Mouse (Mus musculus): ENCODE measurements around the gene Ifnar1. TPM values are rescaled to one million over a fixed set of nuclear protein-coding genes. Genes with fewer than 3 reads are reported as not detected.
A peak's percentile ranks its signal among the peaks of the same experiment; 100 is the strongest.

Gene Ifnar1
- polyA plus RNA-seq, 1 experiment: 36.2 TPM

- no peak for TF ChIP-seq POLR2A (IDR thresholded peaks at IDR 0.05; ENCODE audit: extremely low read depth, insufficient read depth, low read length)
- no peak for TF ChIP-seq CTCF (IDR thresholded peaks at IDR 0.05; ENCODE audit: extremely low read depth, insufficient read depth, low read length)
- H3K4me3 ChIP-seq (ENCODE audit: insufficient read depth, low read length): no peak overlapping the region
- H3K27ac ChIP-seq (ENCODE audit: insufficient read depth, low read length): no peak overlapping the region
- H3K4me1 ChIP-seq (ENCODE audit: control insufficient read depth, insufficient read depth, low read length): peaks cover 3% of the 10 kb centered on the region
These were observed 5.9 kb downstream of the Ifnar1 start for GRCm38 (mm10) chr16:91490897-91491296.

- Histone ChIP-seq H3K4me3 (ENCODE audit: insufficient read depth, low read length) (no peak overlapping the region), H3K27ac (ENCODE audit: insufficient read depth, low read length) (no peak overlapping the region), H3K4me1 (ENCODE audit: control insufficient read depth, insufficient read depth, low read length) (no peaks in the 10 kb centered on the region)
- TF ChIP-seq CTCF (IDR thresholded peaks at IDR 0.05; ENCODE audit: extremely low read depth, insufficient read depth, low read length) (no peak), POLR2A (IDR thresholded peaks at IDR 0.05; ENCODE audit: extremely low read depth, insufficient read depth, low read length) (no peak)
These were observed 6.4 kb downstream of the Ifnar1 start for GRCm38 (mm10) chr16:91491473-91491872.

- TF ChIP-seq POLR2A (IDR thresholded peaks at IDR 0.05; ENCODE audit: extremely low read depth, insufficient read depth, low read length): no peak
- TF ChIP-seq CTCF (IDR thresholded peaks at IDR 0.05; ENCODE audit: extremely low read depth, insufficient read depth, low read length): no peak
- H3K27ac ChIP-seq (ENCODE audit: insufficient read depth, low read length): no peak overlapping the region
- H3K4me1 ChIP-seq (ENCODE audit: control insufficient read depth, insufficient read depth, low read length): no peaks in the 10 kb centered on the region
These were observed 10.5 kb downstream of the Ifnar1 start for GRCm38 (mm10) chr16:91495501-91495900.

GRCm38 (mm10) chr16:91496206-91496605 is 11.2 kb downstream of the Ifnar1 start:
- H3K4me3 ChIP-seq (ENCODE audit: insufficient read depth, low read length): no peak overlapping the region
- no peaks in the 10 kb centered on the region for H3K4me1 ChIP-seq (ENCODE audit: control insufficient read depth, insufficient read depth, low read length)
- no peak overlapping the region for H3K27ac ChIP-seq (ENCODE audit: insufficient read depth, low read length)
- TF ChIP-seq POLR2A (IDR thresholded peaks at IDR 0.05; ENCODE audit: extremely low read depth, insufficient read depth, low read length): no peak
- TF ChIP-seq CTCF (IDR thresholded peaks at IDR 0.05; ENCODE audit: extremely low read depth, insufficient read depth, low read length): no peak

More at GRCm38 (mm10) chr16:91495501-91495900, 10.5 kb downstream of the Ifnar1 start:
- H3K4me3 ChIP-seq (ENCODE audit: insufficient read depth, low read length): no peak overlapping the region

- H3K4me3 ChIP-seq (ENCODE audit: insufficient read depth, low read length): no peak overlapping the region
- no peak overlapping the region for H3K27ac ChIP-seq (ENCODE audit: insufficient read depth, low read length)
- H3K4me1 ChIP-seq (ENCODE audit: control insufficient read depth, insufficient read depth, low read length): no peaks in the 10 kb centered on the region
- no peak for TF ChIP-seq POLR2A (IDR thresholded peaks at IDR 0.05; ENCODE audit: extremely low read depth, insufficient read depth, low read length)
- TF ChIP-seq CTCF (IDR thresholded peaks at IDR 0.05; ENCODE audit: extremely low read depth, insufficient read depth, low read length): no peak
These were observed 11.7 kb downstream of the Ifnar1 start for GRCm38 (mm10) chr16:91496766-91497165.

GRCm38 (mm10) chr16:91498041-91498440 is 13.0 kb downstream of the Ifnar1 start:
- Histone ChIP-seq H3K4me3 (ENCODE audit: insufficient read depth, low read length) (no peak overlapping the region), H3K4me1 (ENCODE audit: control insufficient read depth, insufficient read depth, low read length) (no peaks in the 10 kb centered on the region), H3K27ac (ENCODE audit: insufficient read depth, low read length) (no peak overlapping the region)
- TF ChIP-seq CTCF (IDR thresholded peaks at IDR 0.05; ENCODE audit: extremely low read depth, insufficient read depth, low read length) (no peak), POLR2A (IDR thresholded peaks at IDR 0.05; ENCODE audit: extremely low read depth, insufficient read depth, low read length) (no peak)

- no peak for TF ChIP-seq POLR2A (IDR thresholded peaks at IDR 0.05; ENCODE audit: extremely low read depth, insufficient read depth, low read length)
- no peak for TF ChIP-seq CTCF (IDR thresholded peaks at IDR 0.05; ENCODE audit: extremely low read depth, insufficient read depth, low read length)
- no peak overlapping the region for H3K27ac ChIP-seq (ENCODE audit: insufficient read depth, low read length)
These were observed 19.7 kb downstream of the Ifnar1 start for GRCm38 (mm10) chr16:91504701-91505100.

GRCm38 (mm10) chr16:91505116-91505601 is 20.1 kb downstream of the Ifnar1 start:
- Histone ChIP-seq H3K27ac (ENCODE audit: insufficient read depth, low read length) (no peak overlapping the region), H3K4me3 (ENCODE audit: insufficient read depth, low read length) (no peak overlapping the region), H3K4me1 (ENCODE audit: control insufficient read depth, insufficient read depth, low read length) (no peaks in the 10 kb centered on the region)
- TF ChIP-seq CTCF (IDR thresholded peaks at IDR 0.05; ENCODE audit: extremely low read depth, insufficient read depth, low read length) (no peak), POLR2A (IDR thresholded peaks at IDR 0.05; ENCODE audit: extremely low read depth, insufficient read depth, low read length) (no peak)

More at GRCm38 (mm10) chr16:91504701-91505100, 19.7 kb downstream of the Ifnar1 start:
- Histone ChIP-seq H3K4me3 (ENCODE audit: insufficient read depth, low read length) (no peak overlapping the region), H3K4me1 (ENCODE audit: control insufficient read depth, insufficient read depth, low read length) (no peaks in the 10 kb centered on the region)

GRCm38 (mm10) chr16:91506396-91506795 is 21.4 kb downstream of the Ifnar1 start:
- Histone ChIP-seq H3K4me3 (ENCODE audit: insufficient read depth, low read length) (no peak overlapping the region), H3K4me1 (ENCODE audit: control insufficient read depth, insufficient read depth, low read length) (no peaks in the 10 kb centered on the region), H3K27ac (ENCODE audit: insufficient read depth, low read length) (no peak overlapping the region)
- no peak for TF ChIP-seq POLR2A (IDR thresholded peaks at IDR 0.05; ENCODE audit: extremely low read depth, insufficient read depth, low read length)
- TF ChIP-seq CTCF (IDR thresholded peaks at IDR 0.05; ENCODE audit: extremely low read depth, insufficient read depth, low read length): no peak

- H3K4me1 ChIP-seq (ENCODE audit: control insufficient read depth, insufficient read depth, low read length): no peaks in the 10 kb centered on the region
- H3K27ac ChIP-seq (ENCODE audit: insufficient read depth, low read length): no peak overlapping the region
- TF ChIP-seq CTCF (IDR thresholded peaks at IDR 0.05; ENCODE audit: extremely low read depth, insufficient read depth, low read length) (peak; percentile 97), POLR2A (IDR thresholded peaks at IDR 0.05; ENCODE audit: extremely low read depth, insufficient read depth, low read length) (no peak)
These were observed 27.2 kb downstream of the Ifnar1 start for GRCm38 (mm10) chr16:91512161-91512787.

More at GRCm38 (mm10) chr16:91512161-91512787, 27.2 kb downstream of the Ifnar1 start:
- H3K4me3 ChIP-seq (ENCODE audit: insufficient read depth, low read length): no peak overlapping the region

Data from cortical plate, adult 2 months (tissue).